ENCODE assay signal across 21 mouse cellular contexts in genomic region chr8:83785046-83785445, GRCm38 (mm10). TPM values are rescaled to one million over a fixed set of nuclear protein-coding genes. Genes with fewer than 3 reads are reported as not detected.
A peak's percentile ranks its signal among the peaks of the same experiment; 100 is the strongest.
DNase-seq lines count a peak whose midpoint lies in the region; ATAC-seq and TF ChIP-seq lines count a peak whose summit lies in the region.
"Had no signal": no experiment of that assay in that cellular context is flagged by ENCODE, and none has a peak within 500 bp of the region (broad histone marks: within the 10 kb centered on the region; RNA-seq: fewer than 3 reads in every experiment).

No protein-coding gene starts in this region.

- peak; percentile 21; the same call in 1 of the 2 replicates for TF ChIP-seq POLR2A in lung, adult 2 months (IDR thresholded peaks at IDR 0.05; ENCODE audit: borderline replicate concordance, extremely low read depth, low read depth, low read length)

- no peaks in the 10 kb centered on the region for H3K36me3 ChIP-seq in midbrain, embryonic 11.5 days (ENCODE audit: control insufficient read depth, insufficient read depth, low read length)
- no peaks in the 10 kb centered on the region for H3K36me3 ChIP-seq in midbrain, embryonic 16.5 days (ENCODE audit: control insufficient read depth, insufficient read depth, low read length)
- no peaks in the 10 kb centered on the region for H3K36me3 ChIP-seq in kidney, embryonic 16.5 days (ENCODE audit: insufficient read depth, low read length)
- H3K36me3 ChIP-seq: hindbrain, embryonic 13.5 days had no signal

- H3K9me3 ChIP-seq in midbrain, embryonic 11.5 days (ENCODE audit: control insufficient read depth, low read length) = no peaks in the 10 kb centered on the region
- no peaks in the 10 kb centered on the region for H3K9me3 ChIP-seq in midbrain, embryonic 16.5 days (replicated peaks; ENCODE audit: control insufficient read depth, low read length, poor library complexity, severe bottlenecking)
- no peaks in the 10 kb centered on the region for H3K9me3 ChIP-seq in kidney, embryonic 16.5 days (ENCODE audit: low read length)
- H3K9me3 ChIP-seq: hindbrain, embryonic 13.5 days had no signal

- 0 out of 2 replicates have a peak overlapping the region, but pooled peaks have one; percentile 4 for H3K9ac ChIP-seq in midbrain, embryonic 11.5 days (ENCODE audit: low read length)
- no peak overlapping the region for H3K9ac ChIP-seq in midbrain, embryonic 16.5 days (ENCODE audit: low read depth, low read length)
- no peak overlapping the region for H3K9ac ChIP-seq in kidney, embryonic 16.5 days (replicated peaks; ENCODE audit: low read length)
- H3K9ac ChIP-seq: hindbrain, embryonic 13.5 days; liver, embryonic 14.5 days had no signal

- no peak for ATAC-seq in midbrain, embryonic 11.5 days (ENCODE audit: low FRiP score)
- no peak for ATAC-seq in midbrain, embryonic 16.5 days
- ATAC-seq in kidney, embryonic 16.5 days (ENCODE audit: low FRiP score, low TSS enrichment) = no peak
- ATAC-seq in erythroblast, adult 5-6 weeks (replicated peaks; ENCODE audit: low FRiP score, poor library complexity, severe bottlenecking) = no peak
- ATAC-seq: forebrain, embryonic 16.5 days; inflammation-experienced regulatory T-cells, adult 6 months had no signal

- H3K27me3 ChIP-seq in midbrain, embryonic 11.5 days (ENCODE audit: control insufficient read depth, insufficient read depth, low read length) = no peaks in the 10 kb centered on the region
- H3K27me3 ChIP-seq in midbrain, embryonic 16.5 days (ENCODE audit: control insufficient read depth, insufficient read depth, low read depth, low read length) = no peaks in the 10 kb centered on the region
- H3K27me3 ChIP-seq in kidney, embryonic 16.5 days (ENCODE audit: insufficient read depth, low read length) = no peaks in the 10 kb centered on the region

- H3K4me1 ChIP-seq in midbrain, embryonic 11.5 days (ENCODE audit: control insufficient read depth, insufficient read depth, low read length) = peaks cover 2% of the 10 kb centered on the region; the same call in 1 of the 2 replicates
- peaks cover 7% of the 10 kb centered on the region; the same call in 1 of the 2 replicates for H3K4me1 ChIP-seq in midbrain, embryonic 16.5 days (ENCODE audit: control insufficient read depth, insufficient read depth, low read length)
- H3K4me1 ChIP-seq in lung, adult 2 months (ENCODE audit: control insufficient read depth, insufficient read depth, low read length) = peaks cover 18% of the 10 kb centered on the region
- peaks cover 4% of the 10 kb centered on the region; the same call in 1 of the 2 replicates for H3K4me1 ChIP-seq in kidney, embryonic 16.5 days (ENCODE audit: insufficient read depth, low read length)

- no peak for TF ChIP-seq CTCF in lung, adult 2 months (IDR thresholded peaks at IDR 0.05; ENCODE audit: insufficient read depth, low read length)

- intact Hi-C loops in left cerebral cortex, postnatal 10 days (cut with DNase I) = no loop called here

- H3K4me3 ChIP-seq in midbrain, embryonic 11.5 days (ENCODE audit: low read depth, low read length) = no peak overlapping the region
- H3K4me3 ChIP-seq in midbrain, embryonic 16.5 days (ENCODE audit: low read depth, low read length) = no peak overlapping the region
- H3K4me3 ChIP-seq in lung, adult 2 months (replicated peaks; ENCODE audit: extremely low read depth, low read depth, low read length) = no peak overlapping the region
- no peak overlapping the region for H3K4me3 ChIP-seq in kidney, embryonic 16.5 days (ENCODE audit: low read length)
- H3K4me3 ChIP-seq: gastrocnemius, adult 2 months; hindbrain, embryonic 13.5 days; myocyte had no signal

- no peak for DNase-seq in midbrain, embryonic 11.5 days (ENCODE audit: low spot score, missing footprints)
- peak; percentile 36 for DNase-seq in lung, adult 2 months
- peak; percentile 70 for DNase-seq in lung, postnatal 25 days (ENCODE audit: low spot score)
- DNase-seq in left cerebral cortex, postnatal 10 days (ENCODE audit: extremely low spot score in 1 of 2, low spot score in 2 of 2) = no peak
- no peak for DNase-seq in cerebellum, postnatal 10 days
- DNase-seq: embryo, embryonic 11 days; gastrocnemius, adult 2 months; heart, postnatal 10 days; layer of hippocampus, postnatal 36 days; midbrain, embryonic 14.5 days; thymus, adult 2 months had no signal

- WGBS in midbrain, embryonic 11.5 days = 80% methylated on average over 10 of the region's 10 CpGs
- 80% methylated on average over 10 of the region's 10 CpGs for WGBS in midbrain, embryonic 16.5 days
- WGBS in lung, adult 2 months = 26% methylated on average over 10 of the region's 10 CpGs
- 76% methylated on average over 10 of the region's 10 CpGs for WGBS in kidney, embryonic 16.5 days

- H3K4me2 ChIP-seq in midbrain, embryonic 11.5 days = no peak overlapping the region
- no peak overlapping the region for H3K4me2 ChIP-seq in midbrain, embryonic 16.5 days (ENCODE audit: low read length)
- H3K4me2 ChIP-seq in kidney, embryonic 16.5 days (replicated peaks; ENCODE audit: low read depth, low read length) = no peak overlapping the region
- H3K4me2 ChIP-seq: heart, embryonic 11.5 days; hindbrain, embryonic 13.5 days had no signal

- no peak overlapping the region for H3K27ac ChIP-seq in midbrain, embryonic 11.5 days (ENCODE audit: low read depth, low read length)
- H3K27ac ChIP-seq in midbrain, embryonic 16.5 days (ENCODE audit: low read length) = no peak overlapping the region
- no peak overlapping the region for H3K27ac ChIP-seq in kidney, embryonic 16.5 days (ENCODE audit: low read length)
- H3K27ac ChIP-seq: gastrocnemius, adult 2 months; hindbrain, embryonic 13.5 days; kidney, postnatal 0 days; liver, embryonic 14.5 days had no signal

RNA-seq across cellular contexts. Expression of gene Adgre5, which starts 43.9 kb away (rescaled TPM):
- 10.9 and 12.8 TPM in 2 replicates for polyA plus RNA-seq in midbrain, embryonic 11.5 days (2014; fragmentation: Nextera tagmentation; extraction: Ambion mirVana)
- 10.9 and 11.2 TPM in 2 replicates for polyA plus RNA-seq in midbrain, embryonic 16.5 days (2015; fragmentation: Nextera tagmentation; extraction: Ambion mirVana)
- polyA plus RNA-seq in lung, adult 2 months (2012; rRNA removed) = 557 and 634 TPM in 2 replicates
- 10 to 100 TPM; 11.4 to 11.7 TPM for total RNA-seq in left cerebral cortex, postnatal 10 days (2021)
- 40.7 and 42.5 TPM in 2 replicates for polyA plus RNA-seq in kidney, embryonic 16.5 days (2015; fragmentation: Nextera tagmentation; extraction: Ambion mirVana)
- 31.8 and 56.7 TPM in 2 replicates for total RNA-seq in erythroblast, adult 5-6 weeks (2015; ENCODE audit: low replicate concordance)
- 17.1 and 27.1 TPM in 2 replicates for total RNA-seq in erythroblast, adult 5-6 weeks (2017; ENCODE audit: low replicate concordance)

Comparison
In these comparisons a context has a peak if more than half of its experiments do, and no peak if none do; other contexts are left out.
1. DNase-seq: peak in lung, adult 2 months (single experiment) and lung, postnatal 25 days (single experiment); none in midbrain, embryonic 11.5 days (single experiment), left cerebral cortex, postnatal 10 days (0 of 2) and cerebellum, postnatal 10 days (0 of 2).
2. RNA of gene Adgre5, which starts 43.9 kb away (polyA plus RNA-seq): 557 to 634 TPM in lung, adult 2 months; 40.7 to 42.5 TPM in kidney, embryonic 16.5 days, 10.9 to 11.2 TPM in midbrain, embryonic 16.5 days and 10.9 to 12.8 TPM in midbrain, embryonic 11.5 days; every median in the first group is over 10 times any median in the second.